Mouse (Mus musculus): ENCODE results near the gene 1700015G11Rik. TPM values are rescaled to one million over a fixed set of nuclear protein-coding genes. Genes with fewer than 3 reads are reported as not detected.

Gene 1700015G11Rik
- polyA plus RNA-seq (2015; fragmentation: Nextera tagmentation; extraction: Ambion mirVana) = 0.57 TPM in 1 of 2 replicates, not detected in the other

DNA sequence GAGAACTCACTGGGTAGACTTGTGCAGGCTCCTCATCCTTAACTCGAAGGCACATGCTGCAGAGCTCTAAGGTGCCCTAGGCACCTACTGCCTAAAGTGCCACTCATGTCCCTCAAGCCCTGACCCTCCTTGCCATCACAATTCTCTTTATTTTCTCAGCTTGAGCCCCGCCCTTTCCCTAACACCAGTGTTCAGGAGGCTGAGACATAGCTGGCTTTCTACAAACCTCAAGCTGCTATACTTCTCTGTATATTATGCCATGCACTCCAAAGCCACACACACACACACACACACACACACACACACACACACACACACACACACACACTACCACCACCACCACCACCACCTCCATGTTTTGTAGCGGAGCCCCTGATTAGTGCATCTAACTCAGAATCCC lies at the start of gene 1700015G11Rik:
1700015G11Rik (minus strand) TSS at position 101 of the 400 bp plus-strand sequence.
- DNase-seq (ENCODE audit: low spot score) = no peak

DNA sequence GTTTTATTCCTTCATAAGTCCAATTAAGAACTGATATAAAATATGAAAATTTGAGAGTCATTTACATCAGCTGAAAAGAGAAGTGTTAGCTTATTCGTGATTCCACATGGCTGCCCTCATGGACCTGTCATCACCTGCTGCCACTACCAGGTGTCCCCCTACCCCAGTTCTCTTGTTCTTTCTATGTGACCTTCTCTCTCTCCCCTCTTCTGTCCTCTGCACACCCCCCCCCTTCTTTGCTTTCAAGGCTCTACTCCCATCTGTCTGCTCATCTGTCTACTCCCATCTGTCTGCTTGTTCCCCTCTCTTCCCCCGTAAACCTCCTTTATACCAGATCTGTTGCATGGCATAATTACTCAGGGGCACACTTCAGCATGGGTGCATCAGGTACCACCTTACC lies 41.4 kb upstream of the 1700015G11Rik start:
- DNase-seq (ENCODE audit: low spot score) = no peak

DNA sequence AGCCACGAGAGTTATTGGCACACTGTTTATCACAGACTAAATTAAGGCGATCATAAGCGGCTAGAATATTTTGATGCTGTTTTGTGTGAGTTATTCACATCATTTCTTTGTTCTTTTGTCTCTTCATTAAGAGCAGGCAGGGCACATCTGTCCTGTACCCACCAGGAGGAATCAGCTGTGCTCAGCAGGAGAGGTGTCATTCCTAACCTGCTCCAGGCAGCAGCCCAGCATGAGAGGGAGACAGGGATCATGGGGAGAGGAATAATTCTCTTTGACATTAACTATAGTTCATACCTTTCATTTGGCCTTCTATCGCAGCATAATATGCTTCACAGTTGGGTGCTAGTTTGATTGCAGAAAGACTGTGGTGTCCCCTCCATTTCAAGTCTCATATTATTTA lies 40.7 kb upstream of the 1700015G11Rik start:
- no peak for DNase-seq (ENCODE audit: low spot score)

DNA sequence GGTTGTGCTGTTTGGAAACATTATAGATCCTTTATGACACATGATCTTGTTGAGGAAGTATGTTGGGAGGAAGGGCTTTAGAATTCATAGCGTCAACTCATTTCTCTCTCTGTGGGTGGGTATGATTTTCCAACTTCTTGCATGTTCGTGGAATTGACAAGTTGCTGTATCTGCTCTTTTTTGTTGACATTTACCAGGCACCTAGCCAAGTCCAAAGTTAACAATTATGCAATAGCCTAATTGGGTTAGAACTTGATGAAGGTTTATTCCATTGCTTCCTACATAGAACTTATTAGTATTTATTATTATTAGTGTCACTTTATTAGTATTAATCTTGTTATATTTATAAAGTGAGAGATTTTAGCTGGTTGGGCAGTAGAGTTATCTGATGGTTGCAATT lies 40.3 kb upstream of the 1700015G11Rik start:
- no peak for DNase-seq (ENCODE audit: low spot score)

DNA sequence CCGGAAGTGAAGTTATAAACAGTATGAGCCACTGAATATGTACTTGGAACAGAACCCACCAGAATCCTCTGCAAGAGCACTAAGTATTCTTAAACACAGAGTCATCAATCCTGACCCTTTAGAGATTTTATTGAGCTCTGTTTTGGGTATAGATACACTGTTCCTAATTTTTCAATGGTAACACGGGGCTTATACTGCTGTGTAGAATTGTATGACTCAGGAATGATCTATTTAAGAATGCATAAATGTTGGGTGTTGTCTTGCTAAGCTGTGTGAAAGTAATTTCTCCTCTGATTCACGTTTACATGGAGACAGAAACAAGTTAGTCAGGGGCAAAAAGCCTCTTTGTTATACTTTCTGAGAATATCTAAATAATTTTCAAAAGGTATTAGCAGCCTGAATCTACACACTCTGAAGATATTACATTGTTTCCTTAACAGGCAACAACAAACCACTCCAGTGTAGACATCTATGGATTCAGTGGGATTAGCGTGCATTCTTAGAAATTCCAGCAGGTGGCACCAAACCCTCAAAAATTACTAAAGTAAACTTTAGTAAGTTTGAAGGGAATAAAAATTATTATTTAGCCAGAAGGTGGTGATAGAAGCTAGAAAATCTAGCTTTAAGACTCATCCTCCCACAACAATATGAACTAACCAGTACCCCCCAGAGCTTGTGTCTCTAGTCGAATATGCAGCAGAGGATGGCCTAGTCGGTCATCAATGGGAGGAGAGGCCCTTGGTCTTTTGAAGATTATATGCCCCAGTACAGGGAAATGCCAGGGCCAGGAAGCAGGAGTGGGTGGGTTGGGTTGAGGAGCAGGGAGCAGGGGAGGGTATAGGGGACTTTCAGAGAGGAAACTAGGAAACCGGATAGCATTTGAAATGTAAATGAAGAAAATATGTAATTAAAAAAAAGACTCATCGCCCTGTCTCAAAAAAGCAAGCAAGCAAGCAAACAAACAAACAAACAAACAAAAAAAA lies 22.4 kb upstream of the 1700015G11Rik start:
- peak; percentile 3 for DNase-seq (ENCODE audit: low spot score)

DNA sequence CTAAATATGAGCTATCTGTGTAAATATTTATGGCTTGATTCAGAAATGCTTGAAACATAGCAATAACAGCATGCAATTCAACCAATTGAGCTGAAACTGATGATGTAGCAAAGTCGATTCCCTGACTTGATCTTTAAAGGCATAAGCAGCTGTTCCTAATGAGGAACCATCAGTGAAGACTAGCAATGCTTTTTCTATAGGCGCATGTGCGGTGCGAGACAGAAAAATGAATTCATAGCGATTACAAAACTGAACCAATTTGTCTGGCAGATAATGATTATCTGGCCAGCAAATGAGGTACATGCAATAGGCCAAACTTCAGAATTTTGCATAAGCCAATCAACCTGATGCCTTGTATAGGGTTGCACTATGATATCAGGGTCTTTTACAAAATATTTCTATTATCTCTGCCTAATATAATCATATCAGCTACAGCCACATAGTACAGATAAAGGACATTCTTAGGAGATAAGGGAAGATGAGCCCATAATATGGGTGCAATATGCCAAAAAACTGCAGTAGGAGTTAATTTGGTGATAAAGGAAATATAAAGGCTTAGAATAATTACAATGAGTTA lies 8.6 kb upstream of the 1700015G11Rik start:
- no peak for DNase-seq (ENCODE audit: low spot score)

DNA sequence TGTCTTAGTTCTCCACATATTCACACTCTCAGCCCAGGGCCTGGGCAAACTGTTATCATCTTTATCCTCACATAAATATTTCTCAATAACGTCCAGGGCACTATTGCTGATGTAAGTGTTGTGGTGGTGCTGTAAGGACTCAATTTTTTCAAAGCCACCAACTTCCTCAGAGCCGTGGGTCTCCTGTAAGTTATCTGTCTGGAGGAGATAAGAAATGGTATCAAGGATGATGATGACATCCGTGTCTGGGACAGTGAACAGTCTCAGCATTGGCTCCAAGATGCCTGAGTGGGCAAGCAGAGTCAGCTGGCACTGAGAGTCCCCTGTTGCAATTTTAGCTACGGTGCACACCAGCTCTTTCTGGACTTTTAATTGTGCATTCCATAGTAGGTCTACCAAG lies 6.5 kb upstream of the 1700015G11Rik start:
- DNase-seq (ENCODE audit: low spot score) = no peak

DNA sequence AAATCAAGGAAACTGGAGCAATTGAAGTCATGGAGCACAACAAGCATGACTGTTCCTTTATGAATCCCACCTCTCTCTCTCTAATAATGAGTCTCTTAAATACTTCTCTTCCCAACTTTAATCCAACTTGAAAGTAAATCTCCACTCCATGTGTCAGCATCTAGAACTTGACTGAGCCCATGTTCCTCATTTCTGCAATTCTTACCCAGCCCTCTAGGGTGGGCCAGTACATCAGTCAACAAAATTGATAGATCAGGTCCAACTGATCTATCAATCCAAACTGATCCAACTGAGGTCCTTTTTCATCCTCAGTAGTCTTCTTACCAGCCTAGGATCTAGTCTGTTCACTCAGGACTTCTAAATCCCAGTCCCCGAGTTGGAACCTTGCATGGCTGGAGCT lies 348 bp downstream of the 1700015G11Rik start:
- DNase-seq (ENCODE audit: low spot score) = no peak

DNA sequence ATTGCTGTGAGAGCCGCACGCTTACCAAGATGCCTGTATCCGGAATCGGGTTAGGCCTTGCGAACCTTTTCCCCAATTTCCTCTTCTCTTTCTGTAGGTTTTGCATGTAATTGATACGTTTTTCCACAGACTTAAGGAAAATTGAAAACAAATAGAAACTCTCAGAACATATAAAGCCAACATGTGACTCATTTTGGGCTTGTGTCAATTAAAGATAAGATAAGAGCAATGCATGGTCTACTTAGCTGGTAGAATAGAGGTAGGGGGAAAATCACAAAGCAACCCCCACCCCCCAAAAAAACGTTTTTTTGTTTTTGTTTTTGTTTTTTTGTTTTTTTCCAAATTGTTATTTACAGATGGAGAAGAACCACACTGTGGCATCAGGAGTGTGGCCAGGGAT lies 2.1 kb downstream of the 1700015G11Rik start:
- DNase-seq (ENCODE audit: low spot score) = no peak

DNA sequence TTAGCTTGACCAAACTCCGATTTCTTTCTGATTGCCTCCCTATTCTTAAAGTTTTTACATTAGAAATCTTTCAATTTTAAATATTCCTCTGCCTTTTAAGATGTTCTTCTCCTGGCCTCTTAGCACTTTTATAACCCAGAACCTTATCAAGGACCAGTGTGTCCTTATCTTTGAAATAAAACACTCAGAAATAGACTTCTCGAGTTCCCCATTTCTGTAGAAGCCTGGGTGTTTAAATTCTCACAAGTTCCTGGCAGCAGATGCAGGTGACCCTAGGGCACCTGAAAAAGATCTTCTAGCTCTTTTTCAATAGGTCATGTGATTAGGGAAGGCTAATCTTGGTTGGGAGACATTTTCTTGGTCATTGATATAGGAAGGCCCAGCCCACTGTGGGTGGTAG lies 8.4 kb downstream of the 1700015G11Rik start:
- DNase-seq (ENCODE audit: low spot score) = no peak

DNA sequence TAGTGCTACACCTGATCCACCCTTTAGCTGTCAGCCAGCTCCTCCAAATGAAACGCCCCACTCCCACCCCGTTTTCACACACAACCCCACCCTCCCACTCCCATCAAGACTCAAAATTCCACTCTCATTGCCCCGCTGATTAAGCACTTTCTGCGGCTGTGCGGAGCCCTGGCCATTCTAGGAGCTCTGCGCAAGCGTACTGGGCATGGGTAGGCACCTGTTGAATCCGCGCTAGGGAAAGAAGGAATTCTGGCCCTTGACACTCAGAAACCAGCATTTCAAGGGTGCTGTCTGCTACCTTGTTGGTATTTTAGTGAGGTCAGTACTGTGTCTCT lies 9.3 kb downstream of the 1700015G11Rik start:
- no peak for DNase-seq (ENCODE audit: low spot score)

DNA sequence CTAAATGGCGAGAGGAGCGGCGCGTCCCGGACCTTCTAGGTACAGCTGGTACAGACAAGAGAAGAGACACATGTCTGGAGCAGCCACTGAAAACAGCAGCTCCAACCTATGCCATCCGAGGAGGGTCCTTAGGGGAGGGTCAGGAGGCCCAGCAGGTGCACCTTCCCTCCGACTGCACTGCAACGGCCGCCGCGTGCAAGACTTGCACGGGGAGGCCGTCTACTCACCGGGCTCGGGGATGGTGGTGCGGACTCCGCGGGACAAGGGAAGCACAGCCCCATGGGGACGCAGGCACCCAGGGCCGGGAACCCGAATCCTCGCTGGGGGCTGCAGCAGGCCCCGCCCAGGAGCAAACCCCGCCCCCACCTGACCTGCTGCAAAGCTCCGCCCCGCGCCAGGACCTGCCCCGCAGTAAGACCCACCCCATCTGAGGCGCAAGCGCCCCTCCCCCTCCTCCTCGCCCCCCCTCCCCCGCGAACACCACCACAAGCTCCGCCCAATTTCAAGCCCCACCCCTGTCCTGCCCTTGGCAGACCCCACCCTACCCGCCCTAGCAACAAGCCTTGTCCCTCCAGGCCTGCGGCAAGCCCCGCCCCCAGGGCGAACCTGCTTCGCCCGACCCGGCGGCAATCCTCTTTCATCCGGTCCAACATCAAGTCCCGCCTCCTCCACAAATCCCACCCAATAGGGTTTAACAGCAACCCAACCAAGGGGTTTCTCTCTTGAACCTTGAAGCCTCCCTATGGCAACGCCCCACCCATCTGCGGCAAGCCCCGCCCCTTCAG lies 9.8 kb downstream of the 1700015G11Rik start, which contains the start of gene Svip:
Svip (minus strand) TSS at position 508 of the 785 bp plus-strand sequence.
- DNase-seq (ENCODE audit: low spot score) = peak; percentile 83

DNA sequence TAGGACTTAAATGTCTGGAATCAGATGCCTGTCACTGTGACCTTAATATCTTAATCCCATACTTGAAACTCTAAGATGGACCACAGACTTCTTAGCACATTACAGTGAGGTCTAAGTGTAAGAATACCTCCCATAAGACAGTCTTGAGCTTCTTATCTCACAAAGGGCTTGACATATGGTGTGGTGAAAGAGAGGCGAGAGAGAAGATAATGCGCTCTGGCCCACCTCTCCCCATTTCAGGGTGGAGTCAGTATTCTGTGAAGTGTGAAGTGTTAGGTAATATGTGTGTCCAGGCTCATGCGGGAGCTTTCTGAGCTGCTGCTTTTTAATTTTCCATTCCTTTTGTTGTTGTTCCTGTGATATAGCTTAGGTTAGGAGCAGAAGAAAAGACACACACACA lies 24.5 kb downstream of the 1700015G11Rik start:
- DNase-seq (ENCODE audit: low spot score) = no peak

DNA sequence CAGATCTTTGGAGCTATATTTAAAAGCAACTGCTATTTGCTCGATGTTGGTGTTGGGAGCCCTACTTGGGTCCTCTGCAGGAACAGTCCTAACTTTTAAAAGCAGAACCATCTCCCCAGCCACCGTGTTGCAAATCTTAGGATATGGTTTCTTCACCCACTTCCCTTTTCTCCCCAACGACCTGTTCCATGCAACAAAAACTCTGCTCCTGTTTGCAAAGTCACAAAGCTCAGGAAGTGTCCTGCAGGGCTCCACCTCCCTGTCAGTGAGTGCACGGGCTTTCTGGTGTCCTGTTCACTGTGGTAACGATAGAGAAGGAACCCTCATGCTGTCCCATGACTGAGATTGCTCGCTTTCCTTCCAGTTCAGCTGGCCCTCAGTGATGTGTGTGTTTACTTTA lies 28.6 kb downstream of the 1700015G11Rik start:
- no peak for DNase-seq (ENCODE audit: low spot score)

DNA sequence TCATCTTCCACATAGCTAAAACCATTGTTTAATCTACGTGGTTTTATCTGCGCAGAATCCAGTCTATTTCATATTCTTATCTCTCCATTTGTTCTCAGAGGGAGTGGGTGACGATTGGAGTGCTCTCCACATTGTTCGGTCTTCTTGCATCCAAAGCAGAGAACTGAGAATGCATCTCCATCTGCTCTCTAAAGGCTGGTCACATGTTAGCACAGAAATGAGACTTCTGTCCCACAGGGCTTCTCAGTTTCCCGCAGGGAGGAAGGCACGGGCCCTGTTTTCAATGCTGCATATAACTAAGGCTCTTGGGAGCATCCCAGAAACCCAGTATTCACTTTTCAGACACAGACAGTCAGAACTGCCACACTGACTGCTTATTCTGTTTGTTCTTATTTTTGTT lies 29.8 kb downstream of the 1700015G11Rik start:
- no peak for DNase-seq (ENCODE audit: low spot score)

DNA sequence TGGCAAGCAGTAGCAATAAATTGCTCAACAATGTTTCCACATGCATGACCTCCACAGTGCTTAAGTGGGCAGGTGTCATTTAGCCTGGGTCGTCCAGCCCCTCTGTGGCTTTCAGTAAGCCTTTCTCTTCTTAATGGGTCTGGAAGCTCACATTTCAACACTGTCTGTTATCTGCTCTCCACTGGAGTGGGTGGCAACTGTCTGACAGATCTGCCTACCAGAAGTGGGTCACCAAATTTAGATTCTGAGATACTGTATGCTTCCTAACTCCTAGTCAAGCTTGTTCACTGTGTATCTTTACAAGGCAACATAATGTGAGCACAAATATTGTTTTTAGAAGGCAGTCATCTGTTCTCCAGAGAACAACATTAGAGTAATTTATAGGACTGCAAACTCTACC lies 33.2 kb downstream of the 1700015G11Rik start:
- no peak for DNase-seq (ENCODE audit: low spot score)

DNA sequence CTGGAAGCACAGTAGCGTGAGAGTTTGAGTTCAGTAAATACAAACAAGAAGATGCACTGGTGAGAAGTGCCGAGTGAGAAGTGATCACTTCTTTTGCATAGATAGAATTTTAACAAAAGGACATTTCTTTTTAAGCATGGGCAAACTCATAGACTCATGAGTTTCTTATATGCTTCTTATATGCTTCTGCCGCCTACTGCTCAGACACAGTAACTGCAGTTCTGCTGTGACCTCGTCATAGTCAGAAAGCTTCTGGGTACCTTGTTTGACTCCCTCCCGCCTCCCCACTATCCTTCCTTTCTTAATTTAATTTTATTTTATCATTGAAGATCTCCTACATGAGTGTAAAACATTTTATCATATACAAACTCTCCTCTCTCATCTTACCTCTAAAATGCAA lies 36.3 kb downstream of the 1700015G11Rik start:
- peak; percentile 12 for DNase-seq (ENCODE audit: low spot score)

DNA sequence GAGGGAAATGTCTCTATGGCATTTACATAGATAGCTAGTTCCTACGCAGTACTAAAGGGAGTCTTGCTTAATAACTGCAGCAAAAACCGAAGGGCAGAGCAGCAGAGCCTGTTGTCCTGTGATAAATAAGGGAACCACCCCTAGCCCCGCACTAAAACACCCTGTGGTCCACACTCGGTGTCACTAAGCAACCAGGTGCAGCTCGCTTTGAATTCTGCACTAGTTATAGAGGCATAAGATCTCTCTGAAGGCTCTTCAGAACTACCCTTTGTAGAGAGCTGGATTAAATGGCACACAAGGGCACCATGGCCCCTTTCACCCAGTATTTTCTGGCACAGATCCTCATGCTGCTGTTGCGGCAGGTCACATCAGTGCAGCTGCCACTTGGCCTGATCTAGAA lies 40.3 kb downstream of the 1700015G11Rik start:
- DNase-seq (ENCODE audit: low spot score) = no peak

DNA sequence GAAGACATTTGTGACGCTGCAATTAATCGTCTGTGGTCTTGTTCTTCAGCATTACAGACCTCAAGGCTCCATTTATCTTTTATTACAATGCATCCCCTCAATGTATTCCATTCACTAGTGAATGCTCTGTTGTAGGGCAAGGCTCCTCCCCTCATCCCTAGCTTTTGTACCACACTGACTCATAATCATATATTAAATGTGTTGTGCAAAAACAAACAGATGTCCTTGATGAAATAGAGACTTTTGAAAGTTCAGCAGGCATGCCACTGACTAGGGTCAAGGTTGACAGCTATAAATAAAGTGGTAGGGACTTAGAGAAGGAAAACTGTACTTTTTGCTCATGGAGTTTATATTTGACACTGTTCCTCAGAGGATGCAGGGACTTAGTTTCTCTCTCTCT lies 42.0 kb downstream of the 1700015G11Rik start:
- no peak for DNase-seq (ENCODE audit: low spot score)

DNA sequence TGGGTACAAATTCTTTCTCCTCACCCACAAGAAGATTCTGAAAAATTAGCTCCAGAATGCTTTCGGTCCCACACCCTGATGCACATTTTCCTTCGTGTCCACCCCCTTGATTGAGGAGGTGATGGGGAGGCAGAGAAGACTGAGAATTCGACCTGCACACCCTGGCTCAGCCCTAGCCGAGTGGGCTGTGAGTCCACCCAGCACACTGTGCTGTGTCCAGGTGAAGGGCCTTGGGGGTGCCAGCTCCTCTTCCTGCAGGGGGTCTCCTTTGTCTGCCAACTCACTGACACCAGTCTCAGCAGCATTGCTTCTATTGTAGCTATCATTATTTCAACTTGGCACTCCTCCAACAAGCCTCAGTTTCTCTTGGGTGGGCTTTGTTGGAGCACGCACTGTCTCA lies 42.4 kb downstream of the 1700015G11Rik start:
- DNase-seq (ENCODE audit: low spot score) = no peak

DNA sequence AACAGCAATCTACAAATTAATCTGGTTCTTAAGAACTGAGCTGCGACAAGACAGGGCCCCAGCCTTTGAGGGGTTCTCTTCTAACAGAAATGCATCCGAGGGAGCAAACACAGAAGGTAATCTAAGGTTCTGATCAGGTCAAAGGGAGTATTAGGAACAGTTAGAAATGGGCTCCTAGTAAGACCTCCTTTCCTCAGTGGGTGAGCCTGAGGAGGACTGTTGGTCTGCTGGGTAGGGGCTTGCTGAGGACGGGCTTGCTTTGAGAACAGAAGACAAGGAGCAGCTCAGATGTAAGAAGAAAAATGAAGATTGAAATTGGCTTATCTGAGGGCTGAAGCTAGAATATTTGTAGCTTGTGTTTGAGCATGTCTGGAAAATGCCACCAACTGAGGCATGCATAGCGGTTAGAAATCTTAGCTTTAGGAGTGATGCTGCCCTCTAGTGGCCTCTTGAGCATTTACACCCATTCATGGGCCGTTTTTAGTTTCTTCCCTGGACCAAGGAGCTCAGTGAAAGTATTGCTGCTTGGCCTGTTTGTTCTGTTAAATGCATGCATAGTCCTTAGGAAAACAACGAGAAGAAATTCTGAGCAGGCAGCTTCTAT lies 43.2 kb downstream of the 1700015G11Rik start:
- DNase-seq (ENCODE audit: low spot score) = peak; percentile 38
